Mouse (Mus musculus) bone marrow, adult 2 months (tissue): ENCODE results near the gene Erg.

Source experiments
- CTCF ChIP-seq: fragments of 200-500 bp; IDR thresholded peaks from 2 replicates; pipeline ENCODE4 v1.5.1; 2011; ENCODE audit warnings: low read length, control low read depth; ENCODE audit not compliant: control insufficient read depth, insufficient read depth
- POLR2A ChIP-seq: fragments of 200-500 bp; IDR thresholded peaks from 2 replicates; pipeline ENCODE4 v1.6.1; 2011; ENCODE audit warnings: low read depth, mild to moderate bottlenecking, control low read depth, low read length, borderline replicate concordance; ENCODE audit not compliant: control insufficient read depth

DNA sequence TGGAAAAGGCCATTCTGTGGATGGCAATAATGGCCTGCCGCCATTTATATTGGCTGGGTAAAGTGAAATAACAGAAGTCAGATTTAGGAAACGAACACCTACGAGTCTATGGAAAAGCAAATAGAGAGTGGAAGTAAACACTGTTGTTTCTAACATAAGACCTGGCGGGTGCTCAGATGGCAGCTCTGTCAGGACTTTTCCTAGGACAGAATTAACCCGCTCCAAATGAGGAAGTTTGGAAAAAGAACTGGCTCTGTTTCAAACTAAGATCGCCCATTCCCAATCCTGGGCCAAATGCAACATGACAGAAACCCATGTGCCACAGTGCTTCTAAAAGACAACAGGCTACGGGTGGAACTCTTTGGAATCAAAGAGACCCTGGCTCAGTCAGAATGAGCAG lies 224.4 kb downstream of the Erg start:
- no peak for TF ChIP-seq CTCF
- no peak for TF ChIP-seq POLR2A
